Mouse (Mus musculus) T-helper 17 cell (primary cell): ENCODE measurements around the gene Wnt8b.

Experiments used
- in situ Hi-C, 2 experiments: fragments of 300-600 bp; cut with MboI, MseI; formaldehyde crosslinking; loops; 1 replicate in 1 of 2; 2 replicates in 1 of 2; pipeline ENCODE4 v1.15.1; 2025; ENCODE audit warnings: high pct_unique_total_duplicates in 2 of 2

The Wnt8b gene

GRCm38 (mm10) chr19:44511451-44512231 is 18.4 kb downstream of the Wnt8b start:
- in situ Hi-C loops = loop anchor here in 1 of 2 experiments (25.0 kb wide), 1 partner anchor 1426 kb away; no protein-coding TSS in a partner anchor

DNA sequence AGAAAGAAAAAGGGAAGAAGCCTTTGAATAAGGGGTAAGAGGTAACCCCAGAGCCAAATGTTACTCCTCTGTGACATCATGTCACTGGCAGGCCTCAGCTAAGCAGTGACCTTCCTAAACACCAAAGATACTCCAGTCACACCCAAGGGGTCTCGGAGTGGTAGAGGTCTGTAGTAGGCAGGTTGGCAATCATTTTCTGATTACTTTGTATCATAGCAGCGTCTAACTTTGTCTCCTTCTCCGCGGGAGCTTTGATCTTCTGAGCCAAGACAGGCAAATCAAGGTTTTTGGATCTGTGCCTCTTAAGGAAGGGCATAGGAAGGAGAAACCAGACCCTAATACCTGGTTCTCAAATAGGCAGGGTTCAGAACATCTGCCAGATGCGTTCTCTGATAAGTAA is 19.3 kb downstream of the Wnt8b start:
- in situ Hi-C loops = loop anchor here in 1 of 2 experiments (25.0 kb wide), 1 partner anchor 1425 kb away; no protein-coding TSS in a partner anchor

GRCm38 (mm10) chr19:44513054-44513833 is 20.0 kb downstream of the Wnt8b start:
- in situ Hi-C loops = loop anchor here in 1 of 2 experiments (25.0 kb wide), 1 partner anchor 1424 kb away; no protein-coding TSS in a partner anchor

- in situ Hi-C loops = loop anchor here in 1 of 2 experiments (25.0 kb wide), 1 partner anchor 1423 kb away; no protein-coding TSS in a partner anchor
Measured at GRCm38 (mm10) chr19:44513921-44514482, 20.7 kb downstream of the Wnt8b start.

GRCm38 (mm10) chr19:44514521-44515451 is 21.5 kb downstream of the Wnt8b start:
- in situ Hi-C loops = loop anchor here in 1 of 2 experiments (25.0 kb wide), 1 partner anchor 1423 kb away; no protein-coding TSS in a partner anchor

GRCm38 (mm10) chr19:44515769-44516168 is 22.5 kb downstream of the Wnt8b start:
- in situ Hi-C loops = loop anchor here in 1 of 2 experiments (25.0 kb wide), 1 partner anchor 1422 kb away; no protein-coding TSS in a partner anchor

- in situ Hi-C loops = loop anchor here in 1 of 2 experiments (25.0 kb wide), 1 partner anchor 1419 kb away; no protein-coding TSS in a partner anchor
Measured at GRCm38 (mm10) chr19:44517996-44518768, 24.9 kb downstream of the Wnt8b start.

DNA sequence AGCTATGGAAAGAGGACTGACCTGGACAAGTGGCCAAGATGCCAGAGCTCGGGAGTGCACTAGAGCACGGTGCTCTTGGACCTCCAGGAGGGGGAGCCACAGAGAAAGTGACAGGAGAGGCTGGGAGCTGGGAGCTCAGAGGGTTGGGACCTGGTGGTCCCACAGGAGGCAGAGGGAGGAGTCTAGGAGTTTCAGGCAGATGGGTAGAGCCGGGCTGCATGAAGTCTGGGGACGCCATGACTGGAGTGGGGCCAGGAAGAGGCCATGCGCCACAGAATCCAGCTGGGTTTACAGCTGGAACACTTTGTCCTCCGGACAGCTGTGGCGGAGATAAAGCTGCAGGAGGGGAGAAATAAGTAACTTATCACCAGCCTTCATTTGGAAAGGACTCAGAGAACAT is 25.9 kb downstream of the Wnt8b start:
- in situ Hi-C loops = loop anchor here in 1 of 2 experiments (25.0 kb wide), 1 partner anchor 1418 kb away; no protein-coding TSS in a partner anchor

DNA sequence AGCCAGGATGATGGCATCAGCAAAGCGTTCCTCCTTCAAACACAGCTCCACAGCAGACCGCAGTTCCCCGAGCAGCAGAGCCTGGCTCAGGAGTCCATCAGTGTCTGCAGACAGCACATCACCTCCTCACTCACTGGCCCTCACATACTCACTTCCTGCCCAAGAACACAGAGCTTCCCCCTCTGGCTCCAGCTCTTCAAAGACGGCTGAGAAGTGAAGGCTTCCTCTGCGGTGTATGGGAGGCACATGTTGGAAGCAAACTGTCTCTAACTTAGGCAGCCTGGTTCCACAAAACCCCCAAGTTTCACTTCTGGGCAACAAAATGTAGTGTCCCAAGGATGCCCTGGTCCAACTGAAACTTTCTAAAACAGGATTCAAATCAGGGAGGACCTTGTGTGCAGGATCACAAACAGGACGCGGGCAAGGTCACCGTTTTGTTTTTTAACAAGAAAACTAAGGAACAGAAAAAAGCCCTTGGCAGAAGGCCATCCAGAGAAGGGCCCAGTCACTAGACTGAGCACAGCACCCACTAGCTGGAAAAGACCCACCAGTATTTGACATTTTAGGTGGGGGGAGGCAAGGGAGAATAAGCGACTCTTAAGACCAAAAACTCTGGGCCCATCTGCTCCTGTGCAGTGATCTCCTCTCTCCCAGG is 32.4 kb downstream of the Wnt8b start:
- in situ Hi-C loops = loop anchor here in 1 of 2 experiments (10.0 kb wide), 1 partner anchor 501 kb away; the partner anchor contains the start of gene Cyp2c23

GRCm38 (mm10) chr19:44530018-44530417 is 36.7 kb downstream of the Wnt8b start:
- in situ Hi-C loops = no loop called here

GRCm38 (mm10) chr19:44535376-44535775 is 42.1 kb downstream of the Wnt8b start:
- in situ Hi-C loops = no loop called here

DNA sequence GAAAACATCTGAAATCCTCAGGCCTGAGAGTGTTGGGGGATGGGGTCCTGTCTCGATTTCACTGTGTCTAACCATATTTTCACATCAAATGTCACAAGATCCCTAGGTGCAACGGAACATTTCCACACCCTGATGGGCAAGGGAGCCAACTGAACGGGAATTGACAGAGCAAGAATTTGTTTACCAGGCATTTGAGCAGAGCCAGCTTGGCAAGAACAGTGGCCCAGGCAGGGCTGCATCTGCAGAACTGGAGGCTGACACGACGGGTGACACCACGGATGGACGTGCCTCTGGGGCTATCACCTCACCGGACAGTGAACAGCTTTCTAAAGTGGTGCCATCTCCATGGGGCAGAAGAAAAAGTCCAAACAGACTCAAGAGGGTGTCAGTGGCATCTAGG is 44.1 kb downstream of the Wnt8b start:
- in situ Hi-C loops = no loop called here

DNA sequence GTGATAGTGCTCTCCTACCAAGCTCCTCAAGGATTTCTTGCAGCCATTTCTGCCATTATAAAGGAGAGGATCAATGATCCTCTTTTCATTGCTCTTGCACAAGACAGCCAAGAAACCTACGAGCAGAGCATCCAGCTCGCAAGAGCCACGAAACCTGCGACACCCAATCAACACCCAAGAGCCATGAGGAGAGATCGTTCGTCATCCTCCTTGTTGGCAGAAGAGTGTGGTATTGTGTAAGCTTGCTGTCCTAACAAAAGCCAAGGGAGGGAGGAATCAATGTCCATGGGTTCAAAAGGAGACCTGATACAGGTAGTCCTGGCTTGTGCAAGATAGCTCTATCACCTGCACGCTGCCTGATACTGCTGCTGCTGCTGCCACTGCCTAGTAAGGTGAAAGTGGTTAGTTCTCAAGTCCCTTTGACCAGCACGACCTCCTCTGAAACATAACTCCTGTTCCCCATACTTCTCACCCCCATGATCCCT is 49.5 kb downstream of the Wnt8b start:
- in situ Hi-C loops = no loop called here

DNA sequence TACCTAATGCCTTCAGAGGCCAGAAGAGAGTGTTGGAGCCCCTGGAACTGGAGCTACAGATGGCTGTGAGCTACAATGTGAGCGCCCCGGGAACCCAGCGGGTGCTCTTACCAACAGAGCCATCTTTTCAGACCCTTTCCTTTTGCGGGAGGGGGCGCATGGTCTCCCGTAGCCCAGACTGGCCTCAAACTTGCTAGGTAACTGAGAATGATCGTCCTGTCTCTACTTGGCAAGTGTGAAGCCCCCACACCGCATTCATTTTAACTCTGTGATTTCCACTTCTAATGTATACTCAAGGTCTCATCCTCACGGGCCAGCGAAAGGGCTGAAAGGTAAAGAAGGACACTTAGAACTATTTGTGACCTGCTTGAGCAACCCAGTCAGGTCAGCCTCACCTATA is 51.1 kb downstream of the Wnt8b start:
- in situ Hi-C loops = no loop called here

DNA sequence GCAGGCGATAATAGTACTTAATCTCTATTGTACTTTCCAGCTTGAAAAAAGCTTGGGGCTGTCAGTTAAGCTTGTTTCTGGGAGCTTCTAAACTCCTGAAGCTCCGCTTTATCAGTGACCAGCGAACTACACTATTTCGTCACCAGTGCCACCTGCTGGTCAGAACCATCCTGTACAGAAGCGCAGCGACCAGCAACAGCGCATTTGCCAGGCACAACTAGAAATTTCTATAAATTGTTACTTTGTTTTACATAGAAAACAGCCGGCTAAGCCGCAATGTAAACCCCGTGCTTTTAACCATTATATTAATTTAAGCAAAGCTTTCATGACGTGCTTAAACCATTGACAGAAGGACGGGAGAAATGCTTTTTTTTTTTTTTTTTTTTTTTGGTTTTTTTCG is 51.5 kb downstream of the Wnt8b start:
- in situ Hi-C loops = no loop called here

DNA sequence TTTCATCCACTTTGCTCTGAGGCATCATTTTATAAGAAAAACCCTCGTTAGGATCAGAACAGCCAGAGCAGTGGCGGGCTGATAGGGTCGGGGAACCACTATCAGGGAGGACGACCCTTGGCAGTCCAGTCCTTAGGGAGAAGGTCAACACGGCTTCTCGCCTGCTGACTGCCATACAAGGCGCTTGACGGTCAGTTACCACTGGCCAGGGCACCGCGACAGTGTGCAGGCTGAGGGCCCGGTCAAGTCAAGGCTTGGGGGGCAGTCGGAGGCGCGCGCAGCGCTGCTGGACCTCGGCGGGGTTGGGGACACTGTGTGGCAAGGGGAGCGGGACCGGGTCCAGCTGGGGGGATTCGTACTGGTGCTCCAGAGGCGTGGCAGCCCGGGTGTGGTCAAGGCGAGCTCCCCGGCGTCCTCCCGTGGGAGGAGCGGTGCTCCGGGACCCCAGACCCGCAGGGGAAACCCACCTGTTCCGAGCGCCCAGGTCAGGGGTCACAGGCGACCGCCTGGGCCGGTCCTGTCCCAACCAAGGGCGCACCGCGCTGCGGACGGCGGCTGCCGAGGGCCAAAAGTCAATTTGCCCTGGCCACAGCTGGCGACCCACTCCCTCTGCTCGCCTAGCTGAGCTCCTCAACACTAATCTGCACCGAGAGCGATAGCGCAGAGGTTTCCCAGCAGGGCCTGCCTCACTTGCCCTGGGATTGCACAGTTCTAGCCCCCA is 52.2 kb downstream of the Wnt8b start, which contains the start of gene Sec31b:
Gene Sec31b (minus strand): TSS at position 544 of the 721 bp plus-strand sequence.
- in situ Hi-C loops = no loop called here

GRCm38 (mm10) chr19:44552731-44553130 is 59.5 kb downstream of the Wnt8b start, which contains the start of gene Gm20538:
Gene Gm20538, minus strand, starts transcription at chr19:44552831.
- in situ Hi-C loops = loop anchor here in 1 of 2 experiments (25.0 kb wide), 1 partner anchor 1040 kb away; the partner anchor contains the start of gene Got1

DNA sequence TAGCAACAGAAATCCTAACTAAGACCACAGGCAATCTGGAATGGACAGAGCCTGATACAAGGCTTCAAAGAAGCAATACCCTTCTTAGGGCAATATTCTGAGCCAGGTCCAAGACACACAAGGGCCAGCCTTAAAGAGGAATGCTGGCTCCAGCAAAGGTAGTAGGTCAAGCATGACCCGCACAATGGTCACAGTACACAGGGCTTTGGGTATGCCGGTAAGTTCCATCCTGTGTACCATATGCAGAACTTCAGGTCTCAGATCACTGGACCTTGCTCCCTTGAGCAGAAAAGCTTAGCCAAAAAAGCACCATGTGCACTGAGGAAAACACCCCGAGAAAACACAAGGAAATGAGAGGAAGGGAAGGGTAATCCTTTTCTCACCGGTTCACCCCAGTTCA is 60.0 kb downstream of the Wnt8b start:
- in situ Hi-C loops = loop anchor here in 1 of 2 experiments (25.0 kb wide), 1 partner anchor 1041 kb away; the partner anchor contains the start of gene Got1
